Mouse (Mus musculus): ENCODE results near the gene Gm4353.

Gene Gm4353

DNA sequence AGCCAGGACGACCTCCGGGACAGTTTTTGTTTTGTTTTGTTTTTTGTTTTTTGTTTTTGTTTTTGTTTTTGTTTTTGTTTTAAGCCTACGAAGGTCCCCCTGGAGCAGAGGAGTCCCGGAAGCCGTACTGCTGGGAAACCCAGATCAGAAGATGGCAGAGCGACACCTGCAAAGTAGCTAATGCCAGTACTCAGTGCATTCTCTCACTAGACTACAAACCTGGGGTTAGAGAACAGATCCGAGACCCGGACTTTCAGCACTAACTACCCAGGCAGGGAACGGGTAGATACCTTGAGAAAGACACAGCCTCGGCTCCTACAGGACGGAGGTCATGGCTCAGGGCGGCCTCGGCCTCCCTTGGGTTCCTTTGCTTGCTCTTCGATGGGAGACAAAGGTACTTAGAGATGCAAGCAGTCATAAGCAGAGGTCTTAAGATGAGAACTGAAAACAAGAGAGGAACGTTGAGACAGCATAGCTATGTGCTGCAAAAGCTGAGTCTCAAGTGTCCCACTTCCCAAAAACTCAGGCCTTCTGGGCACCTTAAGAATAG, 43.9 kb downstream of the Gm4353 start:
- no peak for DNase-seq (ENCODE audit: extremely low spot score, low spot score)

DNA sequence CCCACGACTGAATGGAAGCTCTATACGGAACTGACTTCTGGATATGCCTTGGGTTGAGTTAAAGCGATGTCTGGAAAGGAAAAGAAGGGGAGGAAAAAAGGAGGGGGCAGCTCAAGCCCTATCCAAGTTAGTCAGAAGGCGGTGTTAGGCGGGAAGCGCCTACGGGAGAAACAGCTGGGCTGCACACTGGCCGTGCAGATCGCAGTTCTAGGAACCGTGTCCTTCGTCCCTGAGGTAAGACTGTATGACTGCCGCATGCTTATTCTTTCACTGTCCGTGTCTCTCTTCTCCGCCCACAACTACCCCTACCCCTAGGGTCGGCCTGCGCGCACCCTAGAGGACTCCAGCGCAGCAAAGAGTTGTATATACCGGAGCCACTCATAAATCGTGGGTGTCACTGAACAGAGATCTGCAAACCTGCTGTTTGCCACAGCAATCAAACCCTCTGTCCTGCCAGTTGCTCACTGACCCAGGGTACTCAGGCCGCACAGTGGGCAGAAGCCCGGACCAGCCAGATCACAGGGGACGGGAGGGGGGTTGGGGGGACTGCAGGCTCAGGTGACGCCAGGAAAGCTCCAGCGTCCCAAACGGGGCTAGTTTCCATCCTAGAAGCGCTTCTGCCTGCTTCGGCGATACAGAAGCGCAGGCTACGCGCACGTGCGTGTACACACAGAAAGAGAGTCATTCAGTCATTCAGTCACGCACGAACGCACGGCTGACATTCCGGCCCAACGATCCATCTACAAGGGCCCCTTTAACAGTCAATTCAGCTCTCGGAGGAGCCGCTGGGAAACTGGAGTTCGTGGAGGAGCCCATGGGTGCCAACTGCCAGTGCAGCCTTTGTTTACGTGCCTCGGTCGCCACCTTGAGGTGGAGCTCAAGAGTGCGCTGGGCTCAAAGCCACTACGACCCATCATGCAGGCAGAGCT, 44.6 kb downstream of the Gm4353 start:
- DNase-seq (ENCODE audit: extremely low spot score, low spot score), result peak; percentile 84

DNA sequence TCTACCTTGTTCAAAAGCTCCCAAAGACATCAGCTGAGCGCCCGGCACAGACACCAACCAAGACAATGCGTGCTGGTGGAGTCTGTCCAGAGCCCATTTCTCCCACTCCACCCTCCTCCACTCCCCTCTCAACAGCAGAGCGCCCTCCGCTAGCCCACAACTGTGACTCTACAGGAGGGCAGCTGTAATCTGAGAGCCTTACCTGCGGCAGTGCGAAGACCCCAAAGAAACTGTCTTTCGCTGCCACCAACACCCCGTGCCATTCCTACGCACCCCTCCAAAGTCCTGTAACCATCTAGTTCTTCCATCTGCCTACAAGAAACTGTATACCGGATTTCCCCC, 45.3 kb downstream of the Gm4353 start, which contains the start of gene 1110004F10Rik:
Gene 1110004F10Rik, plus strand, starts transcription at position 202 of the 342 bp plus-strand sequence.
- DNase-seq (ENCODE audit: extremely low spot score, low spot score), result peak; percentile 58

DNA sequence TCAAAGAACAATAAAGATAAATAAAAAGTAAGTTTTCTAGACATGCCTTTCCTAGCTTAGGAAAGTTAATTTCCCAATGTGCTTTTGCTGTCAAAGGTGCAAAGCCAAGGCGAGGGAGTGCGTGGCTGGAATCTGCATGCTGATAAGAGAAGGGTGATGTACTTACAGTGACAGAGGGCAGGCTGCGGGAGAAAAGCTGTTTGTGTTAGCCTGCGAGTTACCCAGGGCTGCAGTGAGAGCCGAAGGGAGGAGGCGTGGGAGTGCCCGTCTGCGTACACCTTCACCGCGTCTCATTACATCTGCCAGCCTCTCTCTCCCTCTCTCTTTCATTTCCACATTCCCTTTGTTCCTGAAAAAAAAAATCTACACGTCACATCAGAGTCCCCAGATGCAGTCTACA, 45.9 kb downstream of the Gm4353 start, which contains the start of gene Sox6:
Gene Sox6, minus strand, starts transcription at position 286 of the 400 bp plus-strand sequence.
- peak; percentile 63 for DNase-seq (ENCODE audit: extremely low spot score, low spot score)

DNA sequence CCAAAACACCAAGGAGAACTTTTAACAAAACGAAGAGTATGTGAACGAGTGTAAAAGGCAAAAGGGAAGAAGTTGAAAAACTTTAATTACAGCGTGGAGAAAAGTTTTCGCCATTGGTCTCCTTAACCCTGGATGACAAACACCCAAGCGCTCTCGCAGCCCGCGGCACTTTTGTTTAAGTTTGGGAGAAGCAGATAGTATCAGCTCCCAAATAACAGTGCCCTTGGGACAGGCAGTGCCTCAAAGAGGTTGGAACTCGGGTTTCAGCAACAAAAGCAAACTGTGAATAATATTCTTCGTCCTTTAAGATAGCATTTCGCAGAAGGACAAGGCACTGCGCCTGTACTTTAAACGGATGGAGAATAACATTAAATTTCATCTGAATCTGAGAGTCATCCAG, 46.4 kb downstream of the Gm4353 start:
- DNase-seq (ENCODE audit: extremely low spot score, low spot score), result peak; percentile 36

DNA sequence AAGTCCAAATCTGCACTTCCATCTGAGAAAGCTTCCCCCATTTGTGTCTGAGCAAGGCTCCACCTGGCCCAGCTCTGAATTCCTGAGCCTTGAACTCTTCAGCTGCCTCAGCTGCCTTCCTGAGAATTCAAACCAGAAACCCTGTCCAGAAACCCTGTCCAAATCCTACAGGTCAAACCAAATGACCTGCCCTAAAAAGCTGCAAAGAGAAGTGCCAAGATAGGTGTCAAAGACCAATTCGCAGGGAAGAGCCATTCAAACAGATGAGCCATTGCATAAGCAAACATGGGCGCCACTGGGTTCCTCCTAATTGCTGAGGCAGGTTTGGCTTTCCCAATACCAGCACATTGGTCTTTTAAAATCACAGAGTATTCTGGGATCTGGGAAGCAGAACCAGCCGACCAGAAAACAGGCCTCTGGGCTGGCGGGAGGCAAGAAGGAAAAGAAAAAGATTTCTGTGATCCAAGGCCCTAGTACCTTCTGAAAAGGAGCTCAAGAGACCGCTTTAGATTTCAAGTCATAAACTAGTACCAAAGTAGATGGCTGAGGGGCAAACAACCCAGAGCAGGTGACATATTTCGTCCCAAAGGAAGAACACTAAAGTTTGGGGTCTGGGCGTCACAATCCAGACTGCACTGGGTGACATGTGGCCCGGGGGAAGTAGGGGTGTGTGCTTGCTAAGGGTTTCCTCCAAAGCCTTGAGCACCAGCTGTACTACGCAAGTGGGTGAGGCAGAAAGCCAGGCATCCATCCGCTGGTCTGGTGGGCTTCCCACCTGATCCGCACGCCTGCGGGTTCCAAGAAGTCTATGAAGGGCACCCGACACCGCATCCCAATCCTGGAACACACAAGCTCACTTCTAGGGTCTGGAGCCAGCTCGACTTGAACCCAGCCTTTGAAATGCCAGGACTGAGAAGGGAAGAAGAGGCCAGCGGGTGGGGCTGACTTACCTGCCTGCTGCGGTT, 47.6 kb downstream of the Gm4353 start:
- DNase-seq (ENCODE audit: extremely low spot score, low spot score), result peak; percentile 51

DNA sequence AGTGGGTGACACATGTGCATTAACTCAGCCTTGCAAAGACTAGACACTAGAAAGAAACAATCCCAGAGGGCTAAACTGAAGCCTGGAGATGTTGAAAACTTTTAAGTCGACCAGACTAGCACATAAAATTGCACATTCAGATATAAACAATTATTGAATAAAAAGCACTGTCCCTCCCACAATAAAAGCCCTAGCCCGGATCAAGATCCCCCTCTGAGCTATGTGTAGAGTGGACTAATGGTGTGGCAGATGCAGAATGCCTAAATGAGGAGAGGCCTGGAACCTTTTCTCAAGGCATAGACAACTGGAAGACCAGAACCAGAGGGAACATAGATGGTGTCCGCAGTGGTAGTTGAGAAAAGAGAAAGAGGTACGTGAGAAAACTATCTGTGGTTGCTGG, 48.9 kb downstream of the Gm4353 start:
- no peak for DNase-seq (ENCODE audit: extremely low spot score, low spot score)

DNA sequence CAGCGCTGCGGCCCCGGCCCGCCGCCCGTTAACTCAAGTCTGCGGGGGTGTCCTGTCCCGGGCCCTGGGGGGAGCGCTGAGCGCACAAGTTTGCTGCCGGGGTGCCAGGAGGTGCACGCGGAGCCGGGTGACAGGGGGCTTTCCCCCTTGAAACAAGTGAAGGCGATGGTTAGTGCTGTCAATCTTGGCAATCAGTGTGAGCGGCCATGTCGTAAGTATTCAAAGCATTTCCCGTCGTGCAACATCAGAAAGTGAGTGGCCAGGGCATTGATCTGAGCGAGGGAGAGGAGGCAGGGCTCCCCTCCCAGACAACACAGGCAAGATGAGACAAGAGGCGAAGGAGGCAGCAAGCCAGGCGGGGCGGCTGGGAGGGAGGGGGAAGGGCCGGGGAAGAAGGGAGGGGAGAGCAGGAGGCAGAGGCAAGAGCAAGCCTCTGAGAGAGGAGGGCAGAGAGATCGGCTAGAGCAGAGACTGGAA, 50.1 kb downstream of the Gm4353 start:
- peak; percentile 86 for DNase-seq (ENCODE audit: extremely low spot score, low spot score)

DNA sequence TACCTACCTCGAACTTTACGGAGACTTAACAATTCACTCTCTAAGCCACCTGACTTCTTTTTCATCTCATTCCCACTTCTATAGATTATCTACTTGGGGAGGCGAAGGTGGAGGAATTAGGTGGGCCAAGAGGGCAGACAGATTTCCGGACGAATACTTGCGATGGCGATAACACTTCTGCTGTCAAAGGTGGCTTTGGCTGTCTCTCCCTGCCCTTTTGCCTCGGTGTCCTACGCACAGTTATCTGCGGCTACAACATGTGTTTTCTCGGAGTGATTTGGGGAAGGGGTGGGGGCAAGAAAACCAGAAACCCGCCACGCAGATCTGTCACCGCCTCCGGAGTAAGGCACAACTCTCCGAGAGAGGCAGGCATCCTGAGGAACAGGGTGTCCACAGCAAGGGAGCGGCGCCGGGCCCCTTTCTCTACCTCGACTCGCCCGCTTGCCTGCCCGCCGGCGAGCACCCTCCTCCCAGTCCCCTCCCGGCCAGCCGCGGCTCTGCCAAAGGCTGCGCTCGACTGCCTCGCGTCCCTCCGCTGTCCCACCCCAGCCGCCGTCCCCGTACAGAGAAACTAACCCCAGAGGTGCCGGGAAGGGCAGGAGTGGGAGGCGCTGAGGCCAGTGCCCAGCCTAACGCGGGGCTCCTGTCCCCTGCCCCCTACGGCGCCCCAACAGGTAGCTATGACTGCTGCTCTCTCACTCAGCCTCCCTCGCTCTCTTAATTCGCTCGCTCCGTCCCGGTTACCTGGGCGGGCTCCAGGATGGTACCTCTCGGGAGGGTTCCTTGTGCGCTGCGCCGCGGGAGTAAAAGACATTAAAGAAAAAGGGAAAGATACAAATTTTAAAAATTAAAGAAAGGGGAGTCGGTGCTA, 50.8 kb downstream of the Gm4353 start:
- peak; percentile 80 for DNase-seq (ENCODE audit: extremely low spot score, low spot score)
